Mouse (Mus musculus): ENCODE results near the gene Frmd4a. TPM values are rescaled to one million over a fixed set of nuclear protein-coding genes. Genes with fewer than 3 reads are reported as not detected.
"Not testable (repeated sequence)": the region's sequence is repeated elsewhere in the genome, so short reads cannot be mapped to it uniquely, and the experiment has no call there.

Frmd4a gene
- polyA plus RNA-seq, 1 experiment = 4.2 TPM

DNA sequence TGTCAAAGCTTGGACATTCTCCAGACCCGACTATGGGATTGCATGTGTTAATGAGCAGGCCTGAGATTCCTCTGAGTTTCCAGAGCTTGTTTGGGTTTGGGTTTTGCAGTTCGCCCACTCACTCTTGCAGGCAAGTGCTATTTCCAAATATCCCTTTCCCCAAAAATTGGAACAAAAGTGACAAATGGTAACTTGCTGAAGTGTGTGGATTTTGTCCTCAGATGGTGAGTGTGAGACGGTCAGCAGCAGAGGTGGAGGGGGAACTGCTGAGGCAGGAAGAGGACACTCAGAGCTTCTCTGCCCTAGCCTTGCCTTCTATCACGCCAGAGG is 309.5 kb downstream of the Frmd4a start:
- H3K4me1 ChIP-seq (ENCODE audit: control insufficient read depth, insufficient read depth, insufficient read length, low read length) = no peaks in the 10 kb centered on the region
- peak overlapping the region; percentile 14; the same call in 1 of the 2 replicates for H3K27ac ChIP-seq (ENCODE audit: insufficient read depth, low read depth, low read length)
- no peaks in the 10 kb centered on the region for H3K27me3 ChIP-seq (ENCODE audit: control insufficient read depth, insufficient read depth, low read length)
- TF ChIP-seq CTCF (IDR thresholded peaks at IDR 0.05; ENCODE audit: extremely low read depth, insufficient read length, insufficient replicate concordance, low read depth, low read length) (no peak), POLR2A (IDR thresholded peaks at IDR 0.05; ENCODE audit: low read depth, low read length) (no peak)
- no peak overlapping the region for H3K4me3 ChIP-seq (ENCODE audit: low read depth, low read length)
- no peaks in the 10 kb centered on the region for H3K36me3 ChIP-seq (ENCODE audit: control insufficient read depth, insufficient read depth, low read length)
- 60% methylated on average over 4 of the region's 4 CpGs for whole genome bisulfite sequencing

DNA sequence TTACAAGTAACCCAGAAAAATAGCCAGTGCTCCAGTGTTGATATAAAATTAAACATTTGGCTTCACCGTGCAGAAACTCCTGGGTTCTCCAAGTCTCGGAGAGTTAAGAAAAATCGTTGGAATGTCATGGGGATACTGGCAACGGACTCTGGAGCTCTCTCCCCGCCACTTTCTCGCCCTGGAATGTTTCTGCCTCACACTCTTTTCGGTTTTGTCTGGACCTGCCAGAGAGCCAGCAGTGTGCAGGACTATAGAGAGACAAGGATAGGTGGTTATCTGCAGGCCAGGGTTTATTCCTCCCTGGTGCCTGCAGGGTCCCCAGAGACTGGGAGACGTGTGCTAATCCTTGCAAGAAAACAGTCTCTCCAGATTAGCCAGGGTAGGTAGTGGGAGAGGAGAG is 314.9 kb downstream of the Frmd4a start:
- Histone ChIP-seq H3K36me3 (ENCODE audit: control insufficient read depth, insufficient read depth, low read length) (no peaks in the 10 kb centered on the region), H3K27ac (ENCODE audit: insufficient read depth, low read depth, low read length) (no peak overlapping the region), H3K27me3 (ENCODE audit: control insufficient read depth, insufficient read depth, low read length) (no peaks in the 10 kb centered on the region), H3K4me1 (ENCODE audit: control insufficient read depth, insufficient read depth, insufficient read length, low read length) (no peaks in the 10 kb centered on the region), H3K4me3 (ENCODE audit: low read depth, low read length) (no peak overlapping the region)
- TF ChIP-seq POLR2A (IDR thresholded peaks at IDR 0.05; ENCODE audit: low read depth, low read length) = no peak
- TF ChIP-seq CTCF (IDR thresholded peaks at IDR 0.05; ENCODE audit: extremely low read depth, insufficient read length, insufficient replicate concordance, low read depth, low read length) = no peak
- 59% methylated on average over 8 of the region's 8 CpGs for whole genome bisulfite sequencing

DNA sequence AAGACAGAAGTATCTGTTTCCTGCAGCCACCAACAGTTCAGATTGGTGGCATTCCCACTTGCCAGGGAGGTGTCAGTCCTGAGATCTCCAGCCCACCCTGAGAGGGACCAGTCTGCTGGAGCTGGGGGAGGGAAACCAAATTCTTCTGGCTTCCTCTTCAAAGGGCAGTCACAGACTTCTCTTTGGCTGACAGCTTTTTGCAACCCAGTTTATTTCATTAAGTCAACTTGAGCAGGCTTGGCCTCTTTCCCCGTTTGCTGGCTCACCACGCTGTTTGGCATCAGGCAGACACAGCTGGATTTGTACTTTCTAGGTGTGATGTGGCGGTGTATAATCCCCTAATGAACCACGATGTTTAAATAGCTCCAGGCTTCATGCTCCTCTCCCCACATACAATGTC is 316.7 kb downstream of the Frmd4a start:
- TF ChIP-seq POLR2A (IDR thresholded peaks at IDR 0.05; ENCODE audit: low read depth, low read length) (no peak), CTCF (IDR thresholded peaks at IDR 0.05; ENCODE audit: extremely low read depth, insufficient read length, insufficient replicate concordance, low read depth, low read length) (no peak)
- no peaks in the 10 kb centered on the region for H3K27me3 ChIP-seq (ENCODE audit: control insufficient read depth, insufficient read depth, low read length)
- H3K4me1 ChIP-seq (ENCODE audit: control insufficient read depth, insufficient read depth, insufficient read length, low read length) = no peaks in the 10 kb centered on the region
- 49% methylated on average over 4 of the region's 4 CpGs for WGBS
- no peak overlapping the region for H3K27ac ChIP-seq (ENCODE audit: insufficient read depth, low read depth, low read length)
- H3K4me3 ChIP-seq (ENCODE audit: low read depth, low read length) = no peak overlapping the region
- H3K36me3 ChIP-seq (ENCODE audit: control insufficient read depth, insufficient read depth, low read length) = no peaks in the 10 kb centered on the region

DNA sequence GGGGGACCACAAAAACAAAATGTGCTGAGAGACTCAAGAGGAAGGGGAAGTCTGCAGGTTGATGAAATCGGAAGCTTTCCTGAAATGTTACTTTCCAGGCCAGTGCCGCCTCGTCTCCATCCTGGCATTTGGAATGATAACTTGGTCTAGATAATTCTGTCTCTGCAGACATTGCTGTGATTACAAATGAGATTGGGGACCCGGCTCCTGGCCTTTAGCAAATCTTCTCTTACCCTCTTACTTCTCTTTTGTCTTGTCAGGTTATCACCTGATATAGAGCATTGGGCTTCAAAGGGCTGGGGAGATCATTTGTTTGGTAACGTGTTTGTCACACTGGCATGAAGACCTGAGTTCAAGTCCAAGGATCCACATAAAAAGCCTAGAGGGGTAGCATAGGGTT is 317.4 kb downstream of the Frmd4a start:
- Histone ChIP-seq H3K4me1 (ENCODE audit: control insufficient read depth, insufficient read depth, insufficient read length, low read length) (no peaks in the 10 kb centered on the region), H3K27me3 (ENCODE audit: control insufficient read depth, insufficient read depth, low read length) (no peaks in the 10 kb centered on the region), H3K27ac (ENCODE audit: insufficient read depth, low read depth, low read length) (no peak overlapping the region), H3K36me3 (ENCODE audit: control insufficient read depth, insufficient read depth, low read length) (no peaks in the 10 kb centered on the region), H3K4me3 (ENCODE audit: low read depth, low read length) (no peak overlapping the region)
- no peak for TF ChIP-seq POLR2A (IDR thresholded peaks at IDR 0.05; ENCODE audit: low read depth, low read length)
- TF ChIP-seq CTCF (IDR thresholded peaks at IDR 0.05; ENCODE audit: extremely low read depth, insufficient read length, insufficient replicate concordance, low read depth, low read length) = no peak
- WGBS = 75% methylated on average over 5 of the region's 5 CpGs

DNA sequence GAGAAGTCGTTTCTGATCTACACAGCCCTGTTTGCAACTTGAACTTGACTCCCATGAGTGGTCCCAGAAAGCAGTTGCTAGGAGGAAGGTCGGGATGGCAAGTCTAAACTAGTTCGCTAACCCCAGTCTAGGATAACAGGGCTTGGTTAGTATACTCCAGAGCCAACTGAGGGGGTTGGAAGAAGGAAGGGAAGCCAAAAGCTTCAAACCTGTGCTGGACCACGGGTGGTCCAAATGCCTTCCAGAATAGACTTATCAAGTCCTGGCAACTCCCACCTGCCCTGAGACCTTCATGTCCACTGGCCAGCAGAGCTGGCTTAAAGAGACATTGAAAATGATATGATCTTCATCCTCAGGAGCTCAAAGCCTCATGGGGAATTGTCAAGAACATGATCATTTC is 318.4 kb downstream of the Frmd4a start:
- H3K27ac ChIP-seq (ENCODE audit: insufficient read depth, low read depth, low read length) = no peak overlapping the region
- H3K4me1 ChIP-seq (ENCODE audit: control insufficient read depth, insufficient read depth, insufficient read length, low read length) = no peaks in the 10 kb centered on the region
- H3K27me3 ChIP-seq (ENCODE audit: control insufficient read depth, insufficient read depth, low read length) = no peaks in the 10 kb centered on the region
- no peak for TF ChIP-seq POLR2A (IDR thresholded peaks at IDR 0.05; ENCODE audit: low read depth, low read length)
- no peak for TF ChIP-seq CTCF (IDR thresholded peaks at IDR 0.05; ENCODE audit: extremely low read depth, insufficient read length, insufficient replicate concordance, low read depth, low read length)
- H3K36me3 ChIP-seq (ENCODE audit: control insufficient read depth, insufficient read depth, low read length) = no peaks in the 10 kb centered on the region
- WGBS = 65% methylated on average over 4 of the region's 4 CpGs
- H3K4me3 ChIP-seq (ENCODE audit: low read depth, low read length) = no peak overlapping the region

DNA sequence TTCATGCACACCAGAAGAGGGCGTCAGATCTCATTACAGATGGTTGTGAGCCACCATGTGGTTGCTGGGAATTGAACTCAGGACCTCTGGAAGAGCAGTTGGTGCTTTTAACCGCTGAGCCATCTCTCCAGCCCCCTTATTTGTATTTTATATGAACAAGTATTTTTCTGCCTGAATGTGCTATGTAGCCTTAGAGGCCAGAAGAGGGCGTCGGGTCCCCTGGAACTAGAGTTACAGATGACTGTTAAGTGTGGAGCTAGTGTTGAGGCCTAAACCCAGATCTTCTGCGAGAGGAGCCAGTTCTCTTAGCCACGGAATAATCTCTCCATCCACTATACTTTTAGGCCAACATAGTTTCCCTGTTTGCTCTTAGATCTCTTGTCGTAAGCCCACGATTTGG is 320.8 kb downstream of the Frmd4a start:
- not testable (repeated sequence) for H3K4me1 ChIP-seq (ENCODE audit: control insufficient read depth, insufficient read depth, insufficient read length, low read length); H3K27me3 ChIP-seq (ENCODE audit: control insufficient read depth, insufficient read depth, low read length); H3K4me3 ChIP-seq (ENCODE audit: low read depth, low read length); H3K36me3 ChIP-seq (ENCODE audit: control insufficient read depth, insufficient read depth, low read length); H3K27ac ChIP-seq (ENCODE audit: insufficient read depth, low read depth, low read length)
- WGBS = 49% methylated on average over 8 of the region's 8 CpGs

DNA sequence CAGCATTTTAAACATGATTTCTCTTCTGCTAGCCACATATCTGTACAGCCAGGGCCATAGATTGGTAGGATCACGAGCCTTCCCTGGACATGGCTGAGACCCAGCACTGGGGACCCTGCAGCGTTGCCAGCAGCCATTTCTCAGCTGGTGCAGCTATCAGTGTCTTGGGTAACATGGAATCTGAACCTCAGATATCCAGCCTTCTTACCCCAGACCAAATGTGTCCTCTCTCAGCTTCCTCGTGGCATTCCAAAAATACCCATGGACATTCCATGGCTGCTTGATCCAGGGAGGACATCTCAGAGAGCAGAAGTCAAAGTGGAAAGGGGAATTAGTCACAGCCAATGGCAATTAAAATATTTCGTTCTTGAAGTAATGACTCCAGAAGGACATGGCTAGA is 321.6 kb downstream of the Frmd4a start:
- Histone ChIP-seq H3K4me1 (ENCODE audit: control insufficient read depth, insufficient read depth, insufficient read length, low read length) (no peaks in the 10 kb centered on the region), H3K27ac (ENCODE audit: insufficient read depth, low read depth, low read length) (no peak overlapping the region), H3K27me3 (ENCODE audit: control insufficient read depth, insufficient read depth, low read length) (no peaks in the 10 kb centered on the region), H3K4me3 (ENCODE audit: low read depth, low read length) (no peak overlapping the region), H3K36me3 (ENCODE audit: control insufficient read depth, insufficient read depth, low read length) (no peaks in the 10 kb centered on the region)
- TF ChIP-seq CTCF (IDR thresholded peaks at IDR 0.05; ENCODE audit: extremely low read depth, insufficient read length, insufficient replicate concordance, low read depth, low read length) = no peak
- no peak for TF ChIP-seq POLR2A (IDR thresholded peaks at IDR 0.05; ENCODE audit: low read depth, low read length)
- WGBS = 57% methylated on average over 4 of the region's 4 CpGs

DNA sequence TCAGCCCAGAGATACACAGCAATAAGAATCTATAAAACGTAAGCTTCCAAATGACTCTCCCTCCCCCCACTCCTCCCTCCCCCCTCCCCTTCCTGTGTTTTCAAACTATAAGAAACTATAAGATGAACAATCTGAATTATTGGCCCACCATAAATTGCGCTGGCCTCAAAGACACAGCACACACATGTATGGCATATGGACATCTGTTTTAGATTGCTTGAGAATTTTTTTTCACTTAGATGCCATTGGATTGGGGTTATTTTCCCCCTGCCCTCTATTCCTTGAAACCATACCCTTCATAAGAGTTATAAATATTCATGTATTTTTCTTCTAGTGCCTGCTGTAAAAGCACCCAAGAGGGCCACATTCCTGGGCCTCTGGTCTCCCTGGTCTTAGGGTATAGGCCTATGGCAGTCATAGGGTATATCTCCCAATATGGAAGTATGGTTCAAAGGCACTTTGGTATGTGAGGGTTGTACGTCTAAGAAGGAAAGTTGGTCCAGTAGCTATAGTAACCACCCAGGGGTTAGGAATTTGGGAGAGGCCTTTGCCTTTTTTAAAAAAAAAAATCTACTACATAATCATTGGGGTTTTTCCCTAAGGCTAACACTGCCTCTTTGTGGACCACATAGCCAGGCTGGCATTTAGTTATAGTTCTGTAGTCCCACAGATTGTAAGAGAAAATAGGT is 322.2 kb downstream of the Frmd4a start:
- TF ChIP-seq POLR2A (IDR thresholded peaks at IDR 0.05; ENCODE audit: low read depth, low read length) (no peak), CTCF (IDR thresholded peaks at IDR 0.05; ENCODE audit: extremely low read depth, insufficient read length, insufficient replicate concordance, low read depth, low read length) (no peak)
- no peaks in the 10 kb centered on the region for H3K27me3 ChIP-seq (ENCODE audit: control insufficient read depth, insufficient read depth, low read length)
- WGBS = 67% methylated on average over 3 of the region's 3 CpGs
- no peak overlapping the region for H3K4me3 ChIP-seq (ENCODE audit: low read depth, low read length)
- H3K36me3 ChIP-seq (ENCODE audit: control insufficient read depth, insufficient read depth, low read length) = no peaks in the 10 kb centered on the region
- no peak overlapping the region for H3K27ac ChIP-seq (ENCODE audit: insufficient read depth, low read depth, low read length)
- H3K4me1 ChIP-seq (ENCODE audit: control insufficient read depth, insufficient read depth, insufficient read length, low read length) = no peaks in the 10 kb centered on the region
